Mouse (Mus musculus) v-Abl transformed pro-B cells (cell line): ENCODE data around the gene Wbp4.

Experiments used
- in situ Hi-C, 2 experiments: fragments of 400-800 bp; cut with MboI; formaldehyde crosslinking; loops; one replicate each; pipeline ENCODE4 v1.15.1; 2025; ENCODE audit not compliant: unreplicated experiment in 2 of 2

The Wbp4 gene

GRCm38 (mm10) chr14:79508662-79509305, 27.5 kb upstream of the Wbp4 start:
- in situ Hi-C loops: no loop called here

GRCm38 (mm10) chr14:79507846-79508245, 26.5 kb upstream of the Wbp4 start:
- in situ Hi-C loops: no loop called here

- in situ Hi-C loops: no loop called here
Measured at GRCm38 (mm10) chr14:79506207-79506606, 24.9 kb upstream of the Wbp4 start.

- in situ Hi-C loops: no loop called here
Measured at GRCm38 (mm10) chr14:79504246-79505006, 23.1 kb upstream of the Wbp4 start.

- in situ Hi-C loops: no loop called here
Measured at GRCm38 (mm10) chr14:79503371-79504075, 22.2 kb upstream of the Wbp4 start.

- in situ Hi-C loops: no loop called here
Measured at GRCm38 (mm10) chr14:79500756-79501155, 19.4 kb upstream of the Wbp4 start.

GRCm38 (mm10) chr14:79499326-79499725, 18.0 kb upstream of the Wbp4 start:
- in situ Hi-C loops: no loop called here

- in situ Hi-C loops: no loop called here
Measured at GRCm38 (mm10) chr14:79494349-79494748, 13.0 kb upstream of the Wbp4 start.

- in situ Hi-C loops: no loop called here
Measured at GRCm38 (mm10) chr14:79490246-79490645, 8.9 kb upstream of the Wbp4 start.

GRCm38 (mm10) chr14:79489150-79489549, 7.8 kb upstream of the Wbp4 start:
- in situ Hi-C loops: loop anchor here in 1 of 2 experiments (10.0 kb wide), 1 partner anchor 76 kb away; no protein-coding TSS in a partner anchor

GRCm38 (mm10) chr14:79488531-79488930, 7.2 kb upstream of the Wbp4 start:
- in situ Hi-C loops: loop anchor here in 1 of 2 experiments (10.0 kb wide), 1 partner anchor 76 kb away; no protein-coding TSS in a partner anchor

- in situ Hi-C loops: loop anchor here in 1 of 2 experiments (10.0 kb wide), 1 partner anchor 78 kb away; no protein-coding TSS in a partner anchor
Measured at GRCm38 (mm10) chr14:79486993-79487731, 5.8 kb upstream of the Wbp4 start.

- in situ Hi-C loops: loop anchor here in 1 of 2 experiments (10.0 kb wide), 1 partner anchor 78 kb away; no protein-coding TSS in a partner anchor
Measured at GRCm38 (mm10) chr14:79486617-79486992, 5.3 kb upstream of the Wbp4 start.

GRCm38 (mm10) chr14:79483611-79484120, 2.3 kb upstream of the Wbp4 start:
- in situ Hi-C loops: loop anchor here in 1 of 2 experiments (10.0 kb wide), 1 partner anchor 81 kb away; no protein-coding TSS in a partner anchor

- in situ Hi-C loops: loop anchor here in 1 of 2 experiments (10.0 kb wide), 1 partner anchor 82 kb away; no protein-coding TSS in a partner anchor
Measured at GRCm38 (mm10) chr14:79482747-79483355, 1.5 kb upstream of the Wbp4 start.

GRCm38 (mm10) chr14:79482251-79482661, 936 bp upstream of the Wbp4 start:
- in situ Hi-C loops: loop anchor here in 1 of 2 experiments (10.0 kb wide), 1 partner anchor 83 kb away; no protein-coding TSS in a partner anchor

GRCm38 (mm10) chr14:79480624-79481338, 539 bp downstream of the Wbp4 start, which contains the start of gene Elf1:
Gene Elf1 (plus strand): TSS chr14:79481194.
- in situ Hi-C loops: loop anchor here in 1 of 2 experiments (10.0 kb wide), 1 partner anchor 84 kb away; no protein-coding TSS in a partner anchor

- in situ Hi-C loops: loop anchor here in 1 of 2 experiments (25.0 kb wide), 1 partner anchor 811 kb away; no protein-coding TSS in a partner anchor
Measured at GRCm38 (mm10) chr14:79473384-79473783, 7.9 kb downstream of the Wbp4 start.
